Mouse (Mus musculus) gastrocnemius, postnatal 14 days (tissue): ENCODE data around the gene Acsl4. TPM values are rescaled to one million over a fixed set of nuclear protein-coding genes. Genes with fewer than 3 reads are reported as not detected.
A peak's percentile ranks its signal among the peaks of the same experiment; 100 is the strongest.

Source experiments
- DNase-seq: peaks from one replicate; pipeline ENCODE4 v3.0.0; 2021; ENCODE audit warnings: mixed read lengths
- intact Hi-C: fragments of 180-260 bp; cut with DNase I; formaldehyde crosslinking; loops from one replicate; pipeline ENCODE4 v1.15.1; 2025; ENCODE audit warnings: low total_unique reads
- long read RNA-seq, 2 experiments: library from polyadenylated mRNA; stranded (forward); transcript quantifications; one replicate each; pipeline ENCODE4 v2.0.0; 2021
- total RNA-seq, 2 experiments: library from RNA; stranded (reverse); gene quantifications; 2 replicates each; pipeline ENCODE4 v1.2.3; 2021

Gene Acsl4
- 10 to 100 TPM; 31.7 to 34.5 TPM for total RNA-seq
- long read RNA-seq, experiment 1, full-length matches to known transcripts = 5 of 9 reads
- long read RNA-seq, experiment 1, partial matches to known transcripts = 1 of 9 reads
- long read RNA-seq, experiment 1, other reads (novel, unspliced or antisense) = 3 of 9 reads
- long read RNA-seq, experiment 2, full-length matches to known transcripts = 23 of 28 reads
- long read RNA-seq, experiment 2, partial matches to known transcripts = 3 of 28 reads
- long read RNA-seq, experiment 2, other reads (novel, unspliced or antisense) = 2 of 28 reads

DNA sequence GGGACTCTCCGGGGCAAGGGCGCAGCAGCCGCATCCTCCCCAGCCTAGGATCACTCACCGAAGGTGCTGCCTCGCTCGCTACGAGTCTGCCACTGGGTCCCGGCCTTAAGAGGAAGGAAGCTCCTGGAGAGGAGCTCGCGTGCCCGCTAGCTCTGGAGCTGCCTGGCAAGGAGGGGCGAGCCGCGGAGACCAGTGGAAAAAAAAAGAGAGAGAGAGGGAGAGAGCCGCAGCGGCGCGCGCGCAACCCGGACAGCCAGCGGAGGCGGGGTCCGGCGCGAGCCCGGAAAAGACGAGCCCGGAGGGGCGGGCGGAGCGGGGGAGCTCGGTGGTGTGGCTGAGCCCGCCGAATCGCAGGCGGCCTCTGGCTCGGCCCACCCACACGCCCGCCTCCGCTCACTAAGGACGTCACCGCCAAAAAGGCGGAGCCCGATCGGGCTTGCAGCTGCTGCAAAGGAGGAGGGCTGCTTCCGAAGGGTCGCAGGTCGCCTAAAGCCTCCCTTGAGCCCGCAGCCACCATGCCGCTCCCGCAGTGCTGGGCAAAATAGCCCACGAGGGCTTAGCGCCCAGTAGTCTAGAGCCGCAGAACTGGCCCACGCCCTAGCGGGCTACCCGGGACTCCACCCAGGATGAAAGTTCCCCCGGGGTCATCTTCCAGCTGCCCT is at the start of gene Acsl4:
Gene Acsl4, minus strand, starts transcription at position 289 of the 662 bp plus-strand sequence.
- DNase-seq = peak; percentile 93
- intact Hi-C loops = no loop called here

DNA sequence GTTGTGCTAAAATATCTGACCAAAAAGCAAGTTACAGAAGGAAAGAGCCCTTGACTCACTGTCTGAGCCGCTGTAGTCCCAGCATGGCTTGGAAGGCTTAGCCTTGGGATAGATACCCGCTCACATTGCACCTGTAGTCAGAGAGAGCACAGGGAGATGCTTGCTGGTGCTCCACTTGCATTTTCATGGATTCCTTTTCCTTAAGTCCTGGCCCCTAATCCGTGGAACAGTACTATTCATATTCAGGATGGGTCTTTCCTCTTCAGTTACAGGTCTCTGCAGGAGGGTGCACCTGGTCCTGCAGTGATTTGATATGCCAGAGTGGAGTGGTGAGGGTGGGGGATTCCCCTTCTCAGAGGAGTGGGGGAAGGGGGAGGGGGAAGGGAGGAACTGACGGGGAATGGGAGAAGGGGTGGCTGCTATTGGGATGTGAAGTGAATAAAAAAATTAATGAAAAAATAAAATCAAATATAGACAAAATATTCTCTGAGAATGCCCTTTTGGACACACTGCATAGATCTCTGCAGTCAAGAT is 47.7 kb upstream of the Acsl4 start:
- intact Hi-C loops = no loop called here

DNA sequence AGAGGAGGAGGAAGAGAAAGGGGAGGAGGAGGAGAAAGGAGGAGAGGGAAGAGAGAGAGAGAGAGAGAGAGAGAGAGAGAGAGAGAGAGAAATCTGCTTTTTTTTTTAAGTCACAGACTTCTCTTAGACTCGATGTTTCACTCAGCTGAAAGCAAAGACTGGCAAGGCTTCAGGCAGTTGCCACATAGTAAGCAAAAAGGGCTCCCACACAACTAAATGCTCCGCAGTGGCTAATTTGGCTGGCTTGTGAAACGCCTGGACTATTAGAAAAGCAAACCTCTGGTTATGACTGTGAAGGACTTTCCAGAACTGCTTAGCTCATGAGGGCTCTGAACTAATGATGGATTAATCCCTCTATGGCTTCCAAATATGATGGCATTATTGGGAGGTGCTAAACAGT is 42.5 kb upstream of the Acsl4 start:
- DNase-seq = no peak
- intact Hi-C loops = no loop called here

More for the DNA sequence above, 47.7 kb upstream of the Acsl4 start:
- no peak for DNase-seq

DNA sequence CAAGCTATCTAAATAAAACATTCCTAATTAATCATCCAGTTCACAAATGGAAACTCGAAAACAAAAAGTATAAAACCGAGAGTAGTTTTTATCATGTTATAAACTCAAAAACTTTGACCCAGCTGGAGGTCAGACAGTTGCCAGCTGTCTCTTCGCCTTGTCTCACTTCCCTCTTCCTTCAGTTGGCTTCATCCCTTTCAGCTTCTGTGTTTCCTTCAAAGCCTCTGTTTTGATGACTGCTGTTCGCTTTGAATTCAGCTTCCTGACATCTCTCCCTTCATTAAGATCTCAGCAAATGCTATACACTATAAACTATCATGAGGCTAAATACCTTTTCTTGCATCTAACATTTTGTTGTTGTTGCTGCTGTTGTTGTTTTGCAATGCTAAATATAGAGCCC is 36.8 kb upstream of the Acsl4 start:
- no peak for DNase-seq
- intact Hi-C loops = no loop called here

DNA sequence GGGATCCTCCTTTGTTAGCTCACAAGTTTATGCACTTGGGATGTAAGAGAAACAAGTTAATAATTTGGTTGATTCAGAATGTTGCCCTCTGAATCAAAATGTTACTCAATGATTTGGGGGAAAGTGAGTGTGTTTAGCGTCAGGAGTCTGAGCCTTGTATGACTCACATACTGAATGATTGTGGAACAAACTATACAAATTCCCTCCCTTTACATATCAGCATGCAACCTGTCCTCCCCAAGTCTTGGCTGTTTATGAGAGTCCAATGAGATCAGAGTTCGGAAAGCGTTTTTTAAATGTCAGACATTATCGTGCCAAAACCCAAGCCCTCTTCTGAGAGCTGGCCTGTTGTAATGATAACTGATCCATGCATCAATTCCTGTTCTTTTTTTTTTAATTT is 36.3 kb upstream of the Acsl4 start:
- intact Hi-C loops = no loop called here
- no peak for DNase-seq

DNA sequence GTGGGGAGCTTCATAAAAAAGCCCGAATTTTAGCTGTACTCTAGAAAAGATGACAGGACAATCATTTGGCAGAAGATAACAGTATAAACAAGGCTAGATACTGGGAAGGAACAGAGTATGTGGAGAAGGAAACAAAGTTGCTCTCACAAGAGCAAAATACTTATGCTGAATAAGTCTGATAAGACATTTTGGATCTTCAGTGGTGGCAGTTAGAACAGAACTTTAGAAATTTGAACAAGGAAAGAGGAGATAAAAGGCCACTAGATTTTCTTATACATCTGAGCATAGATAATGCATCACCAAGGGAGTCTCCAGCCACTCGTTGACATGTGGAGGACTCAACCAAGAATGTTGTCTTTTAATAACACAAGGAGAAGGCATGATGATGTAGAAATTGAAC is 23.5 kb upstream of the Acsl4 start:
- intact Hi-C loops = no loop called here
- no peak for DNase-seq

DNA sequence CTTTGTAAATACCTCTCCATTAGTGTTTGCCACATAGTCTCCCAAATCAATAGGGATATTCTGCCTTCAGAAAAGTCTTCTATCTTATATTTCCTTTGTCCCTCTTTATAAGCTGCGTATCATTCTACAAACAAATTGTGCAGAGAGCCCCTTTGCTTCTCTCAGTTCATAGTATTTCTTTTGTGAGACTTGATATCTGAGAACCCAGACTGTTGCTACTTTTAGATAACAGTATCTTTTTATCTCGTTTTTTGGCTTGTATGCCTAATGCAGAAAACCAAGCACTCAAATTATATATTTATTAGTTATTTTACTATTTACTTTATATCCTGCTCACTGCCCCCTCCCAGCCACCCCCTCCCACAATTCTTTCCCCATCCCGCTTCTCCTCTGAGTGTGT is 19.7 kb upstream of the Acsl4 start:
- intact Hi-C loops = no loop called here
- no peak for DNase-seq

DNA sequence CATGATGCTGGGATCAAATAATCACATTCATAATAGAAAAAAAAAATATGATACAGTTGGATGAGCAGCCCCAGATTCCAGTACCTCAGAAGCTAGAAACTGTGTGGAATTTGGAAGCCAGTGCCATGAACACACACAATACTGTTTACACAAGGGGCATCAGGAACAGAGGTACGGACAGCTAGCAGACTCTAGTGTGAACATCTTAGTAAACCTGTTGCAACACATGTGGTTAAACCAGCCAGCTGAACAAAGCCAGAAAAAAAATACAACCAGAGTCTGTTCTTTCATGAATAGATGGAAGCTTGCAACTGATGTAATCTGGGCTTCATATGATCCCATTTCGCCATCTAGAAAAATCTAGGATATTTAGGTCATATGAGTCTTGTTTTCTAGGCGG is 19.0 kb upstream of the Acsl4 start:
- DNase-seq = no peak
- intact Hi-C loops = no loop called here

DNA sequence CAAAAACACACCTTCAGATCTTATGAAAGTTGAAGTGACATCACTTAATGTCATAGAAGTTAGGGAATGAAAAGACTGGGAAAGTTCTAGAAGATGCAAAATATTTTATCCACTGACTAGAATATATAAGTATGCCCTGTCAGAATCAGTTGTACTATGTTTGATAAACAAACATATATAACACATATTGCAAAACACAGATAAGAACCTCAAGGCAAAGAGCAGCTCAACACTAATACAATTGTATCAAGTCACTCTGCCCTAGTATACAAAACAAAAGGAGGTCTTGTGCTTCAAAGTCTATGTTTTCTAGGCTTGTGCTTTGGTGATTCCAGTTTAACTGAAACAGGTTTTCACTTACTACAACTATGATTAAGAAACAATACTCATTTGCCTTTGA is 12.8 kb upstream of the Acsl4 start:
- no peak for DNase-seq
- intact Hi-C loops = no loop called here

DNA sequence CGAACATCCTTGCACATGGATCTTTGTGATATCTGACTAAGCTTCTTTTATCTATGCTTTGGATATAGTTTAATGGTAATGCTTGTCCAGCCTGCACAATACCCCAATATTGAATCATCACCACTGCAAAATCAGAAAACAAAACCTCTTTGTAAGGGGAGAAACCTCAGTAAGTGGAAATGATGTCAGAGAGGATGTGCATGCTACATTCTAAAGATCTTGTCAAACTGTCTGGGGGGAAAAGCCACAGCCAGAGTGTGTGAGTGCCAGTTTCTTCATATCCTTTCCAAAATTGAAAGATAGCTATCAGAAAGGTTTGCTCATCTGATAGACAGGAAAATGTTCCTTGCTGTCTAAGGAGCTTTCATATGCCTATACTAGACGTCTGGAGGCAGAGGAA is 8.3 kb upstream of the Acsl4 start:
- intact Hi-C loops = no loop called here
- DNase-seq = no peak

DNA sequence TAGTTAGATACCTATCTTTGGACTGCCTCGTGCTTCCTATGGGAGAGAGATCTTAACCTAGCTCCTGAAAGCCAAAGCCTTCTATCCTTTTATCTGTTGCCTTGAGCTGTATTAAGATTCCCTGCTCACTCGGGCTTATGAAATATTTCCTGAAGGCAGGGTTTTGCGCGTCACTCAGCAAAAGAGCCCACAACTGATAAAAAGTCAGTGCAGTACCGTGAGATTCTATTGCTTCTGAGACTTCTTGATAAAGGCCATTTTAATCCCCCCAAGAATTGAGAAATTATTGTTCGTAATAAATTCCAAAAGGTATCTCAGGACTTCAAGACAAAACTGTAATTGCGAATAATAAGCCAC is 552 bp upstream of the Acsl4 start:
- intact Hi-C loops = no loop called here
- no peak for DNase-seq

DNA sequence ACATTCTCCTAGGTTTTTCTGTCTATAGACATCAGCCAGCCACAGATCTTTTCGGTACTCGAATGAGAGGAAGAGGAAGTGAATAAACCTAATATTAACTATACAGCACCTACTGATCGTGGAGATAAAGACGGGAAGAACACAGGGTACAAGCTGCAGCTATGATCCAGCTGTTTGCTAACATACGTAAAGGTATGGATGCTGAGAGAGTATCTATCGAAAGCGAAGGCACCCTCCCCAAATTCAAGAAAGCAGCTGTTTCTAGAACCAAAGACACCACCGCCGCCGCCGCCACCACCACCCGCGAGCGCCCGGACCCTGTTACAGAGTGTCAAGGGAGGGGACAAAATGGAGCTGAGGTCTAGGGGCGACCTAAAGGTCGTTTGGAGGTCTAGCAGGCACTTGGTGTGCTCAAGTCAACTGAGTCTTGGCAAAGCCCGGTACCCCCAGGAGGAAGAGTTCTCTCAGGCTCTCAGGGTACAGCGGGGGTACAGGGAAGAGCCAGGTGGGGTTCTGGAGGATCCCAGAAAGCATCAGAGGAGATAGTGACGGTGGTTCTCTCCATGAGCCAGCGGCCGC is 665 bp downstream of the Acsl4 start:
- peak; percentile 8 for DNase-seq
- intact Hi-C loops = no loop called here

DNA sequence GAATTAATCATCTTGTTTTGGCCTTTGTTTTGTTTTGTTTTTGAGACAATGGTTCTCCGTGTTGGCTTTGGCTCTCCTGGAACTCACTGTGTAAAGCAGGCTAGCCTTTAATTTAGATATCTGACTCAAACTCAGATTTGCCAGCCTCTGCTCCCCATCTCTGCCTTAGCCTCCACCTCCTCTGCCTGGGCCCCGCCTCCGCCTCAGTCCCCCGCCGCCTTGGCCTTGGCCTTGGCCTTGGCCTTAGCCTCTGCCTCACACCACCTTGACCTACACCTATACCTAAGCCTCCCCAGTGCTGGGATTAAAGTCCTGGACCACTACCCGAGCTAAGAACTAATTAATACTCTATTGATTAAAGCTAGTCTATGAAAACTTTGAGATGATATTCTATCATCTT is 2.2 kb downstream of the Acsl4 start:
- no peak for DNase-seq
- intact Hi-C loops = no loop called here

DNA sequence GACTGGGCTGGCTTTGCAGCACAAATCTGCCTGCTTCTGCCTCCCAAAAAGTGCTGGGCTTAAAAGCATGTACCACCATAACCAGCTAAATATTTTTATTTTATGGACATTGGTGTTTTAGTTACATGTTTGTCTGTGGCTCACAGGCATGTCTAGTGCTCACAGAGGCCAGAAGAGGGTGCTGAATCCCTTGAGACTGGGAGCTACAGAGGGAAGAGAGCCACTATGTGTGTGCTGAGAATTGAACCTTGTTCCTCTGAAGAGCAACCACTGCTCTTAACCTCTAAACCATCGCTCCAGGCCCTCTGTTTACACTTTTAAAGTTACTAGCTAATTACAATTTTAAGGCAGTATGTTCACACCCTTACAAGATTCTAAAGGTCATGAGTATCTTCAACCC is 2.7 kb downstream of the Acsl4 start:
- no peak for DNase-seq
- intact Hi-C loops = no loop called here

DNA sequence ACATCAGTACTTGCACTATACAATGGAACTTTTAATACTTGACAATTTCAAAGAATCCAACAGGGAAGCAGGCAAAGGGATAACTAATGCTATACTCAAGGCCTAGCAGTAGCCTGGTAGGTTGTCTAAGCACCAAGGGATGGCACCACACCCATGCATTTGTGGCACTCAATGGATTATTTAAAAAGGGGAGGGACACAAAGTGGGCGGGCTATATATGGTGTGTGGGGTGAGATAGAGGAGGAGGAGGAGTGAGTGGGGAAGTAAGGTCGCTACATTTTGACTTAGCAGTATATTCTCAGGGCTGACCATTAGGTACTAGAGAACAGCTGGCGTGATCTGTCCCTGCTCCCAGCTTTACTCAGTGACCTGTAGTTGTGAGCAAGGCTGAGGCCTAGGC is 5.4 kb downstream of the Acsl4 start:
- intact Hi-C loops = no loop called here
- DNase-seq = no peak

DNA sequence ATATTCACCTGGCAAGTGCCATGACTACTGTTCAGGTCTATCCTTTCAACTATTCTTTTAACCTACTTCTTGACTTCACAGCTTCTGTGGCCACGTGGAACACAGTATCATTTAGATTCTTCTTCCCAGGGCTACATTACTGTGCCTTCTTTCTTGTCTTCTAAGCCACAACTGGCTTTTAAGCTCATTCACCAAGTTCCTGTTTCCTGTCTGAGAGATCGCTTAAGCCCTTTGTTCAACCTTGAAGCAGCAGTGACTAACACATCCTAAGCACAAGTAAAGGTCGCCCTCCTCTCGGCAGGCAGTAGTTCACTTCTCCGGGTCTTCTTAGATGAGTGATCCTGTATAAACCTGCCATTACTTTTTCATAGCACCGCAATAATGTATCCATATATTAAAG is 10.4 kb downstream of the Acsl4 start:
- DNase-seq = no peak
- intact Hi-C loops = no loop called here

DNA sequence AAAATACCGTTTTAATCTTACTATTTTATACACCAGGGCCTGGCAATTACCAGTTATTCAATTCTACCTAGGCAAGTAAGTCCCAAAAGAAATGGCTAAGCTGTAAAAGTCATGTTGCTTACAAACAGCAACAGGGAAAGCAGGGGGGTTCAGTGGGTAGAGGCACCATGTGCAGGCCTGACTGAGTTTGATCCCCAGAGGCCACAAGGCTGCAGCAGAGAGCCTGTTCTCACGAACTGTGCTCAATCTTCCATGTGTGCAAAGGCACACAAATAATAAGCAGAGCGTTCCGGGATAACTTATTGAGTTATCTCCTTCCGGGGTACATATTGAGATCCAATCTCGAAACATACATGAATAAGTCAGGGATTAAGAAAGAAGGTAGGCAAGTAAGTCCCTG is 12.3 kb downstream of the Acsl4 start:
- no peak for DNase-seq
- intact Hi-C loops = no loop called here

DNA sequence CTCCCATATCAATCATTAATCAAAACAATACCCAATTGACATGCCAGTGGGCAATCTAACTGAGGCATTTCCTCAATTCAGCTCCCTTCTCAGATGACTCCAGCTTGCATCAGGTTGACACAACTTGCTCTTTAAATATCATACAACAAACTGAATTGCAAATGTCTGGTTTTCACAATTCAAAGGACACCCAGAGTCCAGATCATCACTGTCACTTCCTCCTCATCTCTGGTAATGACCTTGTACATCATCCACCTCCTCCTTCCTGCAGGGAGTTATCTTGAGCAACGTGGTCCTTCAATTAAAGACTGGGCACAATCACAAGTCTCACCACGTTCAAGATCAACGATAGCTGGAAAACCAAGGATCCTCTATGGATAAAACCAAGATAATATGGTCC is 13.0 kb downstream of the Acsl4 start:
- intact Hi-C loops = no loop called here

DNA sequence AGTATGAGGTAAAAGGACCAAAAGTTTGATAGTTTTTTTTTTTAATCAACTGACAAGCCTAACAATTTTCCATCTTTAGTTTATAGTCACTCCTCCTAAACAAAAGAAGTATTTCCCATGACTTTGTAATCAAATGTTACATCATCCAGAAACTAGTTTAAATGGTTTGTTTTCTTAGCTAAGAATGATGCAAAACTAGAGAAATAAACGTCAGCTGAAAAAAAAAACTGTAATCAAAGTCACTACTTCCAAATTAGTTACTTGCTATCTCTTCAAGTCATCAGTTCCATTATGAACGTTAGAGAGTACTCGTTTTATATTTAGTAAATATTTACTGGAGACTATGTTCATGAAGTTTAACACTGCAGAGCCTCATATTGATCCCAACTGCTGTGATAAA is 13.6 kb downstream of the Acsl4 start:
- DNase-seq = no peak
- intact Hi-C loops = no loop called here

More for the DNA sequence above, 13.0 kb downstream of the Acsl4 start:
- DNase-seq = no peak

DNA sequence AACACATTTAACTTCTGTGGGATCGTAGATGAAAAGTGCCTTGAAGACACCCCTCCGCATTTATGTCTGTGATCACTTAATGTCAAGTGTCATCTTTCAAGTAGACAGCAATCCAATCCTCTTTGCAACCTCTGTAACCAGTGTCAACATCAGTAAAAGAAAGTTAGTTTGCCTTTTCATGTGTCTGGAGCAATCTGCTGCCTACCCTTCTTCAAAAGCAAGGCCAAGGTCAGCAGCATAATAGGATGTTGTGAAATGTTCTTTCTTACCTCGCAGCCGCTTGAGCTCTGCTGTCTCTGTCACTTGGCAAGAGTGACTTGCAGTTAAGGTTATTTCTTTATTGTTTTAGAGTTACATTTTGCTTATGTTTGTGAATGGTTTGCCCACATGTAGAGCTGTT is 14.8 kb downstream of the Acsl4 start:
- intact Hi-C loops = no loop called here
- DNase-seq = no peak

DNA sequence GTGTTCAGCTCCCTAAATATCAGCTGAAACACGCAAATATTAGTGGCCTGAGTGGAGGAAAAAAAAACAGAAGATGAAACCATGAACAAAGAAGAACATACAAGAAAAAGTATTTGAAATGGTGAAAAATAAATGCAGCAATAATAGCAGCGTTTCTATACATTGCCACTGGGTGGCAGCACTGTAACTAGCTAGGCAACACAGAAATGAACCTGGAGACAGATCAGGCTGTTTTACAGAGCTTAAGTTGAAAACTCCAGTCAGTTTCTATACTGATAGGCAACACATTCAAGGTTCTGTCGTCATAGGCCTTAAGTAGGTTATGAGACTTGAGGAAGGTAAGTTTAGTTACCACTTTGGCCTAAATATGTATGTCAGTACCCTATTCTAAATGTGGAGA is 17.9 kb downstream of the Acsl4 start:
- peak; percentile 7 for DNase-seq
- intact Hi-C loops = loop anchor here (5.0 kb wide), 1 partner anchor 155 kb away; no protein-coding TSS in a partner anchor
